Mouse (Mus musculus) intestine, postnatal 0 days (tissue): ENCODE measurements around the gene Cck. TPM values are rescaled to one million over a fixed set of nuclear protein-coding genes. Genes with fewer than 3 reads are reported as not detected.
A peak's percentile ranks its signal among the peaks of the same experiment; 100 is the strongest.
"Not testable (repeated sequence)": the region's sequence is repeated elsewhere in the genome, so short reads cannot be mapped to it uniquely, and the experiment has no call there.

Source experiments
- ATAC-seq: fragments of 200-750 bp; cut with Nextera tagmentation; 2 replicates; pipeline ENCODE4 v1.8.0; 2017; ENCODE audit warnings: mild to moderate bottlenecking, moderate TSS enrichment, moderate library complexity
- H3K27ac ChIP-seq: fragments of 300-500 bp; sonication (generic); 2 replicates; pipeline ENCODE4 v1.5.1; 2014; ENCODE audit warnings: mild to moderate bottlenecking, low read depth, low read length, moderate library complexity
- H3K27me3 ChIP-seq: fragments of 300-500 bp; sonication (generic); replicated peaks from 2 replicates; pipeline ENCODE4 v1.6.1; 2014; ENCODE audit warnings: low read length, mixed read lengths; ENCODE audit not compliant: control insufficient read depth, insufficient read depth
- H3K36me3 ChIP-seq: fragments of 300-500 bp; sonication (generic); 2 replicates; pipeline ENCODE4 v1.6.1; 2014; ENCODE audit warnings: mild to moderate bottlenecking, moderate library complexity; ENCODE audit not compliant: control insufficient read depth, insufficient read depth
- H3K4me1 ChIP-seq: fragments of 300-500 bp; sonication (generic); replicated peaks from 2 replicates; pipeline ENCODE4 v1.6.1; 2014; ENCODE audit warnings: antibody characterized with exemption, low read length, mixed read lengths; ENCODE audit not compliant: control insufficient read depth, insufficient read depth
- H3K4me2 ChIP-seq: fragments of 300-500 bp; sonication (generic); replicated peaks from 2 replicates; pipeline ENCODE4 v1.6.1; 2014; ENCODE audit warnings: low read depth, mild to moderate bottlenecking, moderate library complexity
- H3K4me3 ChIP-seq: fragments of 300-500 bp; sonication (generic); 2 replicates; pipeline ENCODE4 v1.5.1; 2014; ENCODE audit warnings: low read depth, low read length
- H3K9ac ChIP-seq: fragments of 300-500 bp; sonication (generic); 2 replicates; pipeline ENCODE4 v1.6.1; 2014; ENCODE audit warnings: mild to moderate bottlenecking, low read depth, low read length
- H3K9me3 ChIP-seq: fragments of 300-500 bp; sonication (generic); 2 replicates; pipeline ENCODE4 v1.6.1; 2016; ENCODE audit warnings: mixed run types; ENCODE audit not compliant: control insufficient read depth
- CTCF ChIP-seq: sonication (generic); IDR thresholded peaks from 2 replicates; pipeline ENCODE4 v1.5.1; 2016; ENCODE audit warnings: low read depth, mild to moderate bottlenecking, control low read depth, antibody characterized with exemption, moderate library complexity
- WGBS: fragments of 180-500 bp; shearing (Covaris S2); extraction: QIAGEN DNeasy Blood & Tissue Kit; methylation state at CpG from one replicate; pipeline ENCODE4 v1.1.7; 2014; 5-methylcytosine and 5-hydroxymethylcytosine counted together
- polyA plus RNA-seq: library from polyadenylated mRNA; unstranded; fragments of >200 nt; fragmentation: Nextera tagmentation; extraction: Ambion mirVana; gene quantifications from 2 replicates; pipeline ENCODE4 v1.2.1, GENCODE M21; 2015

Cck gene
- polyA plus RNA-seq, 1 experiment from 2014 or later = 92.1 TPM

GRCm38 (mm10) chr9:121454891-121455290 is 40.6 kb downstream of the Cck start:
- no peak overlapping the region; the same call in 1 of the 2 replicates for H3K27ac ChIP-seq
- 94% methylated on average over 3 of the region's 3 CpGs for WGBS
- H3K4me2 ChIP-seq = no peak overlapping the region
- no peaks in the 10 kb centered on the region for H3K27me3 ChIP-seq
- H3K9me3 ChIP-seq = no peaks in the 10 kb centered on the region
- ATAC-seq = no peak
- no peak overlapping the region for H3K9ac ChIP-seq
- peaks cover 92% of the 10 kb centered on the region for H3K36me3 ChIP-seq
- no peak for TF ChIP-seq CTCF
- no peaks in the 10 kb centered on the region; the same call in 1 of the 2 replicates for H3K4me1 ChIP-seq
- no peak overlapping the region for H3K4me3 ChIP-seq

- WGBS = 70% methylated on average over 9 of the region's 9 CpGs
- H3K9ac ChIP-seq, H3K4me3 ChIP-seq, H3K4me1 ChIP-seq, H3K27ac ChIP-seq, ATAC-seq, H3K9me3 ChIP-seq, H3K4me2 ChIP-seq, H3K27me3 ChIP-seq: not testable (repeated sequence)
- peaks cover 94% of the 10 kb centered on the region for H3K36me3 ChIP-seq
Measured at GRCm38 (mm10) chr9:121452342-121452942, 43.1 kb downstream of the Cck start.

GRCm38 (mm10) chr9:121446431-121446831 is 49.1 kb downstream of the Cck start:
- ATAC-seq = no peak
- Histone ChIP-seq H3K4me3 (no peak overlapping the region), H3K9me3 (no peaks in the 10 kb centered on the region), H3K27me3 (no peaks in the 10 kb centered on the region), H3K27ac (no peak overlapping the region), H3K4me2 (no peak overlapping the region), H3K4me1 (no peaks in the 10 kb centered on the region), H3K9ac (no peak overlapping the region), H3K36me3 (peaks cover 99% of the 10 kb centered on the region)
- TF ChIP-seq CTCF = no peak
- WGBS = 94% methylated on average over 13 of the region's 13 CpGs

GRCm38 (mm10) chr9:121445364-121445763 is 50.1 kb downstream of the Cck start:
- Histone ChIP-seq H3K27ac (no peak overlapping the region), H3K36me3 (peaks cover 99% of the 10 kb centered on the region), H3K4me1 (no peaks in the 10 kb centered on the region), H3K4me2 (no peak overlapping the region), H3K4me3 (no peak overlapping the region), H3K9me3 (no peaks in the 10 kb centered on the region), H3K27me3 (no peaks in the 10 kb centered on the region), H3K9ac (no peak overlapping the region)
- peak; percentile 83 for TF ChIP-seq CTCF
- 71% methylated on average over 2 of the region's 2 CpGs for WGBS
- no peak for ATAC-seq

GRCm38 (mm10) chr9:121444367-121444707 is 51.2 kb downstream of the Cck start:
- no peak for TF ChIP-seq CTCF
- Histone ChIP-seq H3K4me1 (no peaks in the 10 kb centered on the region), H3K9me3 (no peaks in the 10 kb centered on the region), H3K4me3 (no peak overlapping the region), H3K27ac (no peak overlapping the region), H3K9ac (no peak overlapping the region), H3K36me3 (peaks cover 91% of the 10 kb centered on the region), H3K27me3 (no peaks in the 10 kb centered on the region), H3K4me2 (no peak overlapping the region)
- no peak for ATAC-seq
- 83% methylated on average over 3 of the region's 3 CpGs for WGBS

- no peak for TF ChIP-seq CTCF
- no peaks in the 10 kb centered on the region for H3K27me3 ChIP-seq
- ATAC-seq = 0 out of 2 replicates have a peak, but pooled peaks have one; percentile 37
- no peak overlapping the region for H3K27ac ChIP-seq
- H3K36me3 ChIP-seq = peaks cover 86% of the 10 kb centered on the region
- no peak overlapping the region for H3K9ac ChIP-seq
- H3K4me1 ChIP-seq = no peaks in the 10 kb centered on the region
- no peak overlapping the region for H3K4me3 ChIP-seq
- no peak overlapping the region for H3K4me2 ChIP-seq
- no peaks in the 10 kb centered on the region for H3K9me3 ChIP-seq
- 73% methylated on average over 31 of the region's 31 CpGs for WGBS
Measured at GRCm38 (mm10) chr9:121443696-121444366, 51.7 kb downstream of the Cck start.
